Mouse (Mus musculus) lung, adult 2 months (tissue): ENCODE measurements around the gene Fbxw11.

Experiments used
- CTCF ChIP-seq: fragments of 200-500 bp; IDR thresholded peaks from 2 replicates; pipeline ENCODE4 v1.5.1; 2011; ENCODE audit warnings: mild to moderate bottlenecking, low read length, control low read depth; ENCODE audit not compliant: insufficient read depth
- POLR2A ChIP-seq: fragments of 200-500 bp; IDR thresholded peaks from 2 replicates; pipeline ENCODE4 v1.6.1; 2011; ENCODE audit warnings: low read depth, mild to moderate bottlenecking, control low read depth, low read length, borderline replicate concordance; ENCODE audit errors: extremely low read depth

GRCm38 (mm10) chr11:32632671-32633070 is 9.9 kb upstream of the Fbxw11 start:
- TF ChIP-seq POLR2A (no peak), CTCF (no peak)
